Mouse (Mus musculus): Measurements from ENCODE around the gene Wwox. TPM values are rescaled to one million over a fixed set of nuclear protein-coding genes. Genes with fewer than 3 reads are reported as not detected.

Gene Wwox
- polyA plus RNA-seq, 1 experiment from 2014 or later, result 13.3 TPM

GRCm38 (mm10) chr8:115358481-115358880 is 919.0 kb downstream of the Wwox start:
- H3K9ac ChIP-seq (ENCODE audit: low read depth, low read length), result no peak overlapping the region
- ATAC-seq, result no peak
- WGBS, result 90% methylated on average over 11 of the region's 11 CpGs
- H3K36me3 ChIP-seq (ENCODE audit: control insufficient read depth, insufficient read depth, low read length), result no peaks in the 10 kb centered on the region
- H3K4me3 ChIP-seq (ENCODE audit: low read depth, low read length), result no peak overlapping the region
- no peaks in the 10 kb centered on the region; the same call in 1 of the 2 replicates for H3K9me3 ChIP-seq (replicated peaks; ENCODE audit: control insufficient read depth, low read length, poor library complexity, severe bottlenecking)
- no peaks in the 10 kb centered on the region for H3K4me1 ChIP-seq (ENCODE audit: control insufficient read depth, insufficient read depth, low read length)
- H3K27ac ChIP-seq (ENCODE audit: low read length), result no peak overlapping the region
- no peak overlapping the region for H3K4me2 ChIP-seq (ENCODE audit: low read length)
- H3K27me3 ChIP-seq (ENCODE audit: control insufficient read depth, insufficient read depth, low read depth, low read length), result no peaks in the 10 kb centered on the region

DNA sequence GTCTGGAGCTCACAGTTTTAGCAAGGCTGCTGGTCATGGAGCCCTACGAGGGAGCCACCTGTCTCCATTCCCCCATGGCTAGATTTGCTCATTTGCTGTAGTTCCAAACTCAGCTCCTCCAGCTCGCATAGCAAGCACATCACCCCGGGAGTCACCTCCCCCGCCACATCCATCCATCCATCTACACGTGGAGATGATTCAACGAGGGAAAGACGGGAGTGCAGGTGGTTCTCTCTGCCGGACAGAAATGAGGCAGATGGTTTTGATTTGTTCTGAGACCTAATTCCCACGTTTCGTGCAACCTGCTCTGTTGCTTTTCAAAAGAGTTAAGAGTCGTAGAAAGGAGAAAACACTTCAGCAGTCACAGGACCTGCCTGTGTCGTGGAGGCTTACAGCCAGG is 920.2 kb downstream of the Wwox start:
- H3K4me1 ChIP-seq (ENCODE audit: control insufficient read depth, insufficient read depth, low read length), result no peaks in the 10 kb centered on the region
- H3K27ac ChIP-seq (ENCODE audit: low read length), result no peak overlapping the region
- no peaks in the 10 kb centered on the region for H3K27me3 ChIP-seq (ENCODE audit: control insufficient read depth, insufficient read depth, low read depth, low read length)
- H3K36me3 ChIP-seq (ENCODE audit: control insufficient read depth, insufficient read depth, low read length), result no peaks in the 10 kb centered on the region
- no peak overlapping the region for H3K4me3 ChIP-seq (ENCODE audit: low read depth, low read length)
- no peak overlapping the region for H3K4me2 ChIP-seq (ENCODE audit: low read length)
- H3K9me3 ChIP-seq (replicated peaks; ENCODE audit: control insufficient read depth, low read length, poor library complexity, severe bottlenecking), result no peaks in the 10 kb centered on the region; the same call in 1 of the 2 replicates
- H3K9ac ChIP-seq (ENCODE audit: low read depth, low read length), result no peak overlapping the region
- ATAC-seq, result no peak
- 55% methylated on average over 12 of the region's 12 CpGs for whole genome bisulfite sequencing

DNA sequence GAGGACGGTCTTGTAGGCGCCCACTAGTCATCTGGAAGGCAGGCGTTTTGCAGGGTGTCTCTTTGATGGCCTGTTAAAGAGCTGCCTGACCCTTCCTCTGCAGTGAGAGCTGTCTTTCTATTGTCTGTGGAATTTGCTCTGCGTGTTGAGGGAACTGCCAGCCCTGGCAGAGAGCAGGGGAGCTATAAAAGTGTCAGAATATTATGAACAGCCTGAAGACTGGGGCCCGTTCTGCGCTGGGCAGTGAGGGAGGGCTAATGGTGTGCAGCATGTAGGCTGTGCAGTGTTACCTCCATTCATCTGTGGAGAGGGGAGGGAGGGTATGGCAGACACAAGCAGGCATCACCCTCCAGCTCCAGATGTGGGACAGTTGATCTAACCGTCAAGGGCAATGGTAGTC is 923.1 kb downstream of the Wwox start:
- H3K4me1 ChIP-seq (ENCODE audit: control insufficient read depth, insufficient read depth, low read length), result no peaks in the 10 kb centered on the region
- no peak overlapping the region for H3K27ac ChIP-seq (ENCODE audit: low read length)
- H3K9ac ChIP-seq (ENCODE audit: low read depth, low read length), result no peak overlapping the region
- no peak for ATAC-seq
- no peak overlapping the region for H3K4me2 ChIP-seq (ENCODE audit: low read length)
- no peak overlapping the region for H3K4me3 ChIP-seq (ENCODE audit: low read depth, low read length)
- no peaks in the 10 kb centered on the region for H3K36me3 ChIP-seq (ENCODE audit: control insufficient read depth, insufficient read depth, low read length)
- no peaks in the 10 kb centered on the region for H3K9me3 ChIP-seq (replicated peaks; ENCODE audit: control insufficient read depth, low read length, poor library complexity, severe bottlenecking)
- no peaks in the 10 kb centered on the region for H3K27me3 ChIP-seq (ENCODE audit: control insufficient read depth, insufficient read depth, low read depth, low read length)
- WGBS, result 65% methylated on average over 7 of the region's 7 CpGs

DNA sequence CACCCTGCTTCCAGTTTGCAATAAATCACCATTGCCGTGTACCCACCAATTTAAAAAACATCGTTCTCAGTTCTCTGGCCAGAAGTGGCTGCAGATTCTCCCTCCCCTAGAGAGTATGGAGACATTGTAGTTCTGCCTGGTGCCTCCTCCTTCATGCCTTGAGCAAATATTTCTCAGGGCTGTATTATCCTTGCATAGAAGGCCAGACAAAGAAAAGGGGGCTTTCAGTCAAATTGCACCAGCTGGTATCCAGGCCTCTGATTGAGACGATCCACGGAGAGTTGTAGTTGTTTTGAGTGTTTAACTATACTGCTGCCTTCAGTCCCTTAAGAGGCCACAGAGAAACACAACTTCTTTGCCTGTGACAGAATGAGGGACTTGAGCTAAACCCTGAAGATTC is 935.5 kb downstream of the Wwox start:
- no peak for ATAC-seq
- Histone ChIP-seq H3K4me3 (ENCODE audit: low read depth, low read length) (no peak overlapping the region), H3K4me2 (ENCODE audit: low read length) (no peak overlapping the region), H3K27me3 (ENCODE audit: control insufficient read depth, insufficient read depth, low read depth, low read length) (no peaks in the 10 kb centered on the region), H3K9me3 (replicated peaks; ENCODE audit: control insufficient read depth, low read length, poor library complexity, severe bottlenecking) (no peaks in the 10 kb centered on the region), H3K27ac (ENCODE audit: low read length) (no peak overlapping the region), H3K4me1 (ENCODE audit: control insufficient read depth, insufficient read depth, low read length) (peaks cover 5% of the 10 kb centered on the region), H3K9ac (ENCODE audit: low read depth, low read length) (no peak overlapping the region), H3K36me3 (ENCODE audit: control insufficient read depth, insufficient read depth, low read length) (no peaks in the 10 kb centered on the region)
- WGBS, result 20% methylated on average over 4 of the region's 4 CpGs

DNA sequence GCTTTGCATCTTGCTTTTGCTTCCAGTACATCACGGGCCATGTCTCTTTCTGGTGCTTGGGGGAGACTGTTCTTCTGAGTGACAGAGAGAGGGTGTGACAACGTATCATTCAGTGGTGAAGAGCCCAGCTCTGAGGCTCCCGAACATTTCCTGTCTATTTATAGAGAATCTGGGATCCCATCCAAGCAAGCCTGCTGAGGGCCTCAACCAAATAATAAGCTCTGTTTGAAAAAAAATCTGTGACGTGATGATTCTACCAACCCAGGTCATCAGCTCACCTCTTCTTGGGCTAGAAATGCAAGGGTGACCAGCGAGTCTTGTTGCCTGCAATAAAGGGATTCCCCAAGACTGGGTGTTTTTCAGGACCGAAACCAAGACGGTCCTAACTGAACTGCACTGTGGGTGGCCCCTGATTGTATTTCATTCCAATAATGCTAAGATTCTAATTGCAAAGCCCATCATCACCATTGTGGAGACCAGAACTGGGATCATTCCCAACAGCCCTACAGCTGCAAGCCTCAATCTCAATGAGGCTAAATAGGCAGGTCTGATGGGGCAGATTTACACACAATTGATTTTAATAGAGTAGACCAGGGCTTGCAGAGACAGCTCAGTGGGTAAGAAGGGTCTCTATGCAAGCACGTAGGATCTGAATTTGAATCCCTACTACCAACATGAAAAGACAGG is 936.0 kb downstream of the Wwox start:
- H3K36me3 ChIP-seq (ENCODE audit: control insufficient read depth, insufficient read depth, low read length), result no peaks in the 10 kb centered on the region
- WGBS, result 65% methylated on average over 8 of the region's 8 CpGs
- no peaks in the 10 kb centered on the region for H3K27me3 ChIP-seq (ENCODE audit: control insufficient read depth, insufficient read depth, low read depth, low read length)
- no peak for ATAC-seq
- no peak overlapping the region for H3K27ac ChIP-seq (ENCODE audit: low read length)
- peaks cover 5% of the 10 kb centered on the region for H3K4me1 ChIP-seq (ENCODE audit: control insufficient read depth, insufficient read depth, low read length)
- no peak overlapping the region for H3K4me3 ChIP-seq (ENCODE audit: low read depth, low read length)
- no peak overlapping the region for H3K4me2 ChIP-seq (ENCODE audit: low read length)
- H3K9me3 ChIP-seq (replicated peaks; ENCODE audit: control insufficient read depth, low read length, poor library complexity, severe bottlenecking), result no peaks in the 10 kb centered on the region
- no peak overlapping the region for H3K9ac ChIP-seq (ENCODE audit: low read depth, low read length)

GRCm38 (mm10) chr8:115377321-115377720 is 937.9 kb downstream of the Wwox start:
- no peak for ATAC-seq
- Histone ChIP-seq H3K36me3 (ENCODE audit: control insufficient read depth, insufficient read depth, low read length) (no peaks in the 10 kb centered on the region), H3K27me3 (ENCODE audit: control insufficient read depth, insufficient read depth, low read depth, low read length) (no peaks in the 10 kb centered on the region), H3K4me1 (ENCODE audit: control insufficient read depth, insufficient read depth, low read length) (peaks cover 5% of the 10 kb centered on the region), H3K4me2 (ENCODE audit: low read length) (no peak overlapping the region), H3K27ac (ENCODE audit: low read length) (no peak overlapping the region), H3K9ac (ENCODE audit: low read depth, low read length) (no peak overlapping the region), H3K4me3 (ENCODE audit: low read depth, low read length) (no peak overlapping the region), H3K9me3 (replicated peaks; ENCODE audit: control insufficient read depth, low read length, poor library complexity, severe bottlenecking) (no peaks in the 10 kb centered on the region)
- WGBS, result 48% methylated on average over 4 of the region's 4 CpGs

DNA sequence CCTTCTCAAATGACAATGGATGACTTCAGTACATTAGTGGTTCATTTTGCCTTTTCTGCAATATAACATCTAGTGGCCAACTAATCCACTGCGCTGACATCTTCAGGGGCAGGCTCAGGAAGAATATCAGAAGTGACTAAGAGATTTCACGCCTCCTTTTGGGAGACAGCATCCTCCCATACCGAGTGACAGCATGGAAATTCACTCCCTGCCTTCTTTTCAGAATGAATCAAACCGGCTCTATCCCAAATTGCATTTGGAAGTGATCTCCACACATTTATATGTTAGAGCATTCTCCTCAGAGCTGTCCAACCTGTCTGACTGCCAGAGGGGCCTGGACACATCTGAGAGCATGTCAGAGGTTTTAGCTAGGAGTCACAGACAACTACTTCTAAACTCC is 940.6 kb downstream of the Wwox start:
- no peak for ATAC-seq
- H3K9ac ChIP-seq (ENCODE audit: low read depth, low read length), result no peak overlapping the region
- 0 out of 2 replicates have a peak, but pooled peaks cover 2% of the 10 kb centered on the region for H3K4me1 ChIP-seq (ENCODE audit: control insufficient read depth, insufficient read depth, low read length)
- WGBS, result 50% methylated on average over 4 of the region's 4 CpGs
- H3K36me3 ChIP-seq (ENCODE audit: control insufficient read depth, insufficient read depth, low read length), result no peaks in the 10 kb centered on the region
- H3K9me3 ChIP-seq (replicated peaks; ENCODE audit: control insufficient read depth, low read length, poor library complexity, severe bottlenecking), result no peaks in the 10 kb centered on the region
- H3K4me2 ChIP-seq (ENCODE audit: low read length), result no peak overlapping the region
- no peak overlapping the region for H3K4me3 ChIP-seq (ENCODE audit: low read depth, low read length)
- no peaks in the 10 kb centered on the region for H3K27me3 ChIP-seq (ENCODE audit: control insufficient read depth, insufficient read depth, low read depth, low read length)
- no peak overlapping the region for H3K27ac ChIP-seq (ENCODE audit: low read length)

DNA sequence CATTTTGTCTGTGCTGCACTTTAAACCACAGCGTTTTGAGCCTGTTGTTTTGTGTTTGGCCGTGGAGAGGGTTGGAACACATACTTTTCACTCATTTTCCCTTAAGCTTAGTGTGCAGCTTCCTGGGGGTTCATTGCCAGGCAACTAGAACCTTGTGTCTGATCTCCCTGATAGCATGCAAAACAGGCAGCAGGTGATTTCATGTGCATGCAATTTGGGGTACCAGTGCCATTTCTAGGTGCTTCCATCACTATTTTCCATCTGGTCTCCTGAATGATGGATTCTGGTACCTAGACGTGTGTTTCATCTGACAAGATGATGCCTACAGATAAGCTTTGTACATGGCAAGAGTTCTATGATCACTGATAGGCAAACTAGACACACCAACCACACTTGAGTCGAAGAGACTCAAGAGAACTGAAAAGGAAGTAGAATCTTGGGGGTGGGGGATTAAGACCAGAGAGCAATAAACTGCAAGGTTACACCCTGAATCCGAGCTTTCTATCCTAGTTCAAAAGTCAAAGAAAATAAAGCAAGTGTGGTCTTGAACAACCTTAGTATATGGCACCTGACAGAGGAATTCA is 951.6 kb downstream of the Wwox start:
- no peak overlapping the region for H3K4me2 ChIP-seq (ENCODE audit: low read length)
- no peaks in the 10 kb centered on the region for H3K4me1 ChIP-seq (ENCODE audit: control insufficient read depth, insufficient read depth, low read length)
- H3K9me3 ChIP-seq (replicated peaks; ENCODE audit: control insufficient read depth, low read length, poor library complexity, severe bottlenecking), result no peaks in the 10 kb centered on the region
- H3K27ac ChIP-seq (ENCODE audit: low read length), result no peak overlapping the region
- no peak for ATAC-seq
- H3K9ac ChIP-seq (ENCODE audit: low read depth, low read length), result no peak overlapping the region
- H3K36me3 ChIP-seq (ENCODE audit: control insufficient read depth, insufficient read depth, low read length), result no peaks in the 10 kb centered on the region
- H3K4me3 ChIP-seq (ENCODE audit: low read depth, low read length), result no peak overlapping the region
- no peaks in the 10 kb centered on the region for H3K27me3 ChIP-seq (ENCODE audit: control insufficient read depth, insufficient read depth, low read depth, low read length)
- WGBS, result 86% methylated on average over 5 of the region's 5 CpGs

DNA sequence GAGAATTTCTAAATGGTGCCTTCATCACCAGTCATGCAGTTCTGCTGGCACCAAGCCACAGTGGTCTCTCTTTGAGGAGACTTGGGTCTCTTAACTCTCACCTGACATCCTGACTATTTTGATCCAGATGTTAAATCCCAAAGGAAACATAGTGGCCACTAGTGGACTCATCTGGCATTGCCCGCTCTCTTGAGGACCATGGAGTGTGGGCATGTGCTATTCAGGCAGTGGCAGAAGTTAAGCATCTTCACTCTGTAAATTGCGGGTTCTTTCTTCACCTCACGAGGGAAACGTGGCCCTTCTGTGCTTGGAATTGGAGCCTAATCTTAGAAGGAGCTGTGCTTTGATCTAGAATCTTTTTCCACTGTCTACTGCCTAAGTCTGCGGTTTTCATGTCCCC is 956.4 kb downstream of the Wwox start:
- no peak overlapping the region for H3K4me3 ChIP-seq (ENCODE audit: low read depth, low read length)
- no peaks in the 10 kb centered on the region for H3K27me3 ChIP-seq (ENCODE audit: control insufficient read depth, insufficient read depth, low read depth, low read length)
- no peak overlapping the region for H3K9ac ChIP-seq (ENCODE audit: low read depth, low read length)
- H3K27ac ChIP-seq (ENCODE audit: low read length), result no peak overlapping the region
- WGBS, result 74% methylated on average over 5 of the region's 5 CpGs
- H3K36me3 ChIP-seq (ENCODE audit: control insufficient read depth, insufficient read depth, low read length), result no peaks in the 10 kb centered on the region
- no peaks in the 10 kb centered on the region for H3K4me1 ChIP-seq (ENCODE audit: control insufficient read depth, insufficient read depth, low read length)
- H3K4me2 ChIP-seq (ENCODE audit: low read length), result no peak overlapping the region
- H3K9me3 ChIP-seq (replicated peaks; ENCODE audit: control insufficient read depth, low read length, poor library complexity, severe bottlenecking), result no peaks in the 10 kb centered on the region
- no peak for ATAC-seq

All from midbrain, embryonic 16.5 days (tissue).